8 mouse cellular contexts compared by ENCODE assay signal in the genomic region with DNA sequence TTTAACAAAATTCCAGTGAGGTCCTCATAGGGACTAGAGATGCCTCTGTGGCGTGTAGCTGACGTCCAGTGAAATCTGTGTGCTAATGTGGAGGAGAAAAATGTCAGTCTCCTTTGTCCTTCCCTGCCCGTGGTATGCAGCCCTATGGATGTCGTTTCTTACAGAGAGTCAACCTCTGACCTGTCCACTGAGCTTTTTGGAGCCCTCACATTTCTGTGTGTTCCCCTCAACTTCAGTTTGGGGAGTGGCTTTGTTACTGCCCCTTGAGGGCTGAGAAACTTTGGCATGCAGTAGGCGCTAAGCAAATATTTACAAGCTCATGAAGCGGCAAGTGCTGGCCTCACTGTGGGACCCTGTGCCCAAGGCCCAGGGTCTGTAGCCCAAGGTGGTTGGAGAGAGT. TPM values are rescaled to one million over a fixed set of nuclear protein-coding genes. Genes with fewer than 3 reads are reported as not detected.
A peak's percentile ranks its signal among the peaks of the same experiment; 100 is the strongest.
DNase-seq lines count a peak whose midpoint lies in the region; ATAC-seq and TF ChIP-seq lines count a peak whose summit lies in the region.

No protein-coding gene starts in this region.

- H3K9me3 ChIP-seq in embryonic facial prominence, embryonic 15.5 days (replicated peaks), result no peaks in the 10 kb centered on the region
- H3K9me3 ChIP-seq in limb, embryonic 11.5 days (ENCODE audit: control insufficient read depth, low read length), result no peaks in the 10 kb centered on the region
- H3K9me3 ChIP-seq in midbrain, embryonic 15.5 days, result no peaks in the 10 kb centered on the region

- no peak for ATAC-seq in embryonic facial prominence, embryonic 15.5 days (ENCODE audit: insufficient number of reproducible peaks, low FRiP score, low TSS enrichment, low read depth)
- no peak for ATAC-seq in limb, embryonic 11.5 days (ENCODE audit: insufficient number of reproducible peaks, low FRiP score, low TSS enrichment, low read depth)
- no peak for ATAC-seq in midbrain, embryonic 15.5 days (replicated peaks)

- no peak for TF ChIP-seq CTCF in cerebellum, adult 2 months (IDR thresholded peaks at IDR 0.05; ENCODE audit: borderline replicate concordance, insufficient read depth, low read depth, low read length)

- no peaks in the 10 kb centered on the region for H3K4me1 ChIP-seq in cerebellum, adult 2 months (ENCODE audit: control insufficient read depth, insufficient read depth, low read length)
- H3K4me1 ChIP-seq in embryonic facial prominence, embryonic 15.5 days, result peaks cover 61% of the 10 kb centered on the region
- H3K4me1 ChIP-seq in limb, embryonic 11.5 days (ENCODE audit: control insufficient read depth, insufficient read depth, low read length), result peaks cover 36% of the 10 kb centered on the region
- peaks cover 49% of the 10 kb centered on the region for H3K4me1 ChIP-seq in midbrain, embryonic 15.5 days

- no peak for DNase-seq in cerebellum, adult 2 months
- no peak for DNase-seq in cerebellum, adult 8-10 months
- DNase-seq in limb, embryonic 11.5 days (ENCODE audit: low spot score), result no peak
- DNase-seq in layer of hippocampus, adult 11-12 months (ENCODE audit: low spot score), result no peak
- DNase-seq in layer of hippocampus, postnatal 10 days (ENCODE audit: low spot score in 2 of 2), result no peak
- no peak for DNase-seq in spleen, postnatal 10 days (ENCODE audit: low spot score in 2 of 2)

- H3K27ac ChIP-seq in cerebellum, adult 2 months (ENCODE audit: insufficient read depth, low read length), result peak overlapping the region; percentile 87
- peak overlapping the region; percentile 99 for H3K27ac ChIP-seq in embryonic facial prominence, embryonic 15.5 days (replicated peaks)
- H3K27ac ChIP-seq in limb, embryonic 11.5 days (replicated peaks; ENCODE audit: low read depth, low read length), result peak overlapping the region; percentile 66
- H3K27ac ChIP-seq in midbrain, embryonic 15.5 days, result peak overlapping the region; percentile 99

- no peak overlapping the region for H3K9ac ChIP-seq in embryonic facial prominence, embryonic 15.5 days
- peak overlapping the region; percentile 99; the same call in 1 of the 2 replicates for H3K9ac ChIP-seq in limb, embryonic 11.5 days (ENCODE audit: low read length)
- H3K9ac ChIP-seq in midbrain, embryonic 15.5 days, result peak overlapping the region; percentile 87

- peak overlapping the region; percentile 84 for H3K4me2 ChIP-seq in embryonic facial prominence, embryonic 15.5 days (replicated peaks)
- peak overlapping the region; percentile 80 for H3K4me2 ChIP-seq in limb, embryonic 11.5 days (ENCODE audit: low read depth, severe bottlenecking)
- H3K4me2 ChIP-seq in midbrain, embryonic 15.5 days, result peak overlapping the region; percentile 85

- no peak overlapping the region for H3K4me3 ChIP-seq in cerebellum, adult 2 months (replicated peaks; ENCODE audit: insufficient read depth, low read depth, low read length)
- H3K4me3 ChIP-seq in embryonic facial prominence, embryonic 15.5 days (replicated peaks), result peak overlapping the region; percentile 76
- H3K4me3 ChIP-seq in limb, embryonic 11.5 days (ENCODE audit: low read depth, low read length), result peak overlapping the region; percentile 75
- peak overlapping the region; percentile 83 for H3K4me3 ChIP-seq in midbrain, embryonic 15.5 days

- H3K27me3 ChIP-seq in cerebellum, adult 2 months (ENCODE audit: control insufficient read depth, insufficient read depth, low read length), result no peaks in the 10 kb centered on the region
- no peaks in the 10 kb centered on the region for H3K27me3 ChIP-seq in embryonic facial prominence, embryonic 15.5 days
- H3K27me3 ChIP-seq in limb, embryonic 11.5 days (ENCODE audit: control insufficient read depth, insufficient read depth, low read length), result no peaks in the 10 kb centered on the region
- no peaks in the 10 kb centered on the region for H3K27me3 ChIP-seq in midbrain, embryonic 15.5 days (replicated peaks)

- H3K36me3 ChIP-seq in embryonic facial prominence, embryonic 15.5 days, result peaks cover 12% of the 10 kb centered on the region; the same call in 1 of the 2 replicates
- no peaks in the 10 kb centered on the region for H3K36me3 ChIP-seq in limb, embryonic 11.5 days (ENCODE audit: control insufficient read depth, insufficient read depth, low read length)
- H3K36me3 ChIP-seq in midbrain, embryonic 15.5 days (replicated peaks), result peaks cover 6% of the 10 kb centered on the region; the same call in 1 of the 2 replicates

- 54% methylated on average over 6 of the region's 6 CpGs for WGBS in cerebellum, adult 2 months
- 27% methylated on average over 6 of the region's 6 CpGs for WGBS in embryonic facial prominence, embryonic 15.5 days
- WGBS in limb, embryonic 11.5 days, result 45% methylated on average over 6 of the region's 6 CpGs
- 11% methylated on average over 6 of the region's 6 CpGs for WGBS in midbrain, embryonic 15.5 days

- TF ChIP-seq POLR2A in cerebellum, adult 2 months (IDR thresholded peaks at IDR 0.05; ENCODE audit: borderline replicate concordance, insufficient read depth, low read length), result no peak

RNA-seq across cellular contexts. Expression of gene Plxnb1, which starts 2.1 kb away (rescaled TPM):
- polyA plus RNA-seq in cerebellum, adult 2 months (2012; rRNA removed), result 26.4 and 26.6 TPM in 2 replicates
- polyA plus RNA-seq in embryonic facial prominence, embryonic 15.5 days (2015; fragmentation: Nextera tagmentation; extraction: Ambion mirVana), result 14.4 and 15.7 TPM in 2 replicates
- polyA plus RNA-seq in limb, embryonic 11.5 days (2014; fragmentation: Nextera tagmentation; extraction: Ambion mirVana), result 13.7 and 15.2 TPM in 2 replicates
- 25.5 and 27.3 TPM in 2 replicates for polyA plus RNA-seq in midbrain, embryonic 15.5 days (2015; fragmentation: Nextera tagmentation; extraction: Ambion mirVana)
- 10 to 100 TPM; 87.8 to 89.8 TPM for total RNA-seq in layer of hippocampus, postnatal 10 days (2021)

RNA-seq across cellular contexts. Expression of gene Tma7, which starts 14.9 kb away (rescaled TPM):
- 144 and 152 TPM in 2 replicates for polyA plus RNA-seq in cerebellum, adult 2 months (2012; rRNA removed)
- 509 and 534 TPM in 2 replicates for polyA plus RNA-seq in embryonic facial prominence, embryonic 15.5 days (2015; fragmentation: Nextera tagmentation; extraction: Ambion mirVana)
- 864 and 871 TPM in 2 replicates for polyA plus RNA-seq in limb, embryonic 11.5 days (2014; fragmentation: Nextera tagmentation; extraction: Ambion mirVana)
- 607 and 639 TPM in 2 replicates for polyA plus RNA-seq in midbrain, embryonic 15.5 days (2015; fragmentation: Nextera tagmentation; extraction: Ambion mirVana)
- total RNA-seq in layer of hippocampus, postnatal 10 days (2021), result 100 to 1,000 TPM; 331 to 333 TPM

RNA-seq across cellular contexts. Expression of gene Ccdc51, which starts 15.0 kb away (rescaled TPM):
- polyA plus RNA-seq in cerebellum, adult 2 months (2012; rRNA removed), result 6.6 and 7.7 TPM in 2 replicates
- 13.7 and 16.6 TPM in 2 replicates for polyA plus RNA-seq in embryonic facial prominence, embryonic 15.5 days (2015; fragmentation: Nextera tagmentation; extraction: Ambion mirVana)
- 13.9 and 14.9 TPM in 2 replicates for polyA plus RNA-seq in limb, embryonic 11.5 days (2014; fragmentation: Nextera tagmentation; extraction: Ambion mirVana)
- 14.3 and 16.8 TPM in 2 replicates for polyA plus RNA-seq in midbrain, embryonic 15.5 days (2015; fragmentation: Nextera tagmentation; extraction: Ambion mirVana)
- 1 to 10 TPM; 6.1 to 7.3 TPM for total RNA-seq in layer of hippocampus, postnatal 10 days (2021)

RNA-seq across cellular contexts. Expression of gene Atrip, which starts 23.4 kb away (rescaled TPM):
- 38.0 and 39.1 TPM in 2 replicates for polyA plus RNA-seq in cerebellum, adult 2 months (2012; rRNA removed)
- polyA plus RNA-seq in embryonic facial prominence, embryonic 15.5 days (2015; fragmentation: Nextera tagmentation; extraction: Ambion mirVana), result 26.8 and 30.8 TPM in 2 replicates
- polyA plus RNA-seq in limb, embryonic 11.5 days (2014; fragmentation: Nextera tagmentation; extraction: Ambion mirVana), result 28.4 and 30.6 TPM in 2 replicates
- 35.2 and 35.6 TPM in 2 replicates for polyA plus RNA-seq in midbrain, embryonic 15.5 days (2015; fragmentation: Nextera tagmentation; extraction: Ambion mirVana)
- 10 to 100 TPM; 28.5 to 29.9 TPM for total RNA-seq in layer of hippocampus, postnatal 10 days (2021)

RNA-seq across cellular contexts. Expression of gene Trex1, which starts 37.8 kb away (rescaled TPM):
- 39.9 and 40.4 TPM in 2 replicates for polyA plus RNA-seq in cerebellum, adult 2 months (2012; rRNA removed)
- polyA plus RNA-seq in embryonic facial prominence, embryonic 15.5 days (2015; fragmentation: Nextera tagmentation; extraction: Ambion mirVana), result 21.0 and 22.5 TPM in 2 replicates
- 5.5 and 8.2 TPM in 2 replicates for polyA plus RNA-seq in limb, embryonic 11.5 days (2014; fragmentation: Nextera tagmentation; extraction: Ambion mirVana)
- polyA plus RNA-seq in midbrain, embryonic 15.5 days (2015; fragmentation: Nextera tagmentation; extraction: Ambion mirVana), result 18.0 TPM in 2 replicates
- 10 to 100 TPM; 11.9 to 13.2 TPM for total RNA-seq in layer of hippocampus, postnatal 10 days (2021)
